Mouse (Mus musculus) liver, adult 2 months (tissue): ENCODE results near the gene Tmem120a.

Source experiments
- CTCF ChIP-seq: fragments of 200-500 bp; IDR thresholded peaks from 2 replicates; pipeline ENCODE4 v1.5.1; 2011; ENCODE audit warnings: low read depth, low read length, control low read depth
- POLR2A ChIP-seq: fragments of 200-500 bp; IDR thresholded peaks from 2 replicates; pipeline ENCODE4 v1.6.1; 2011; ENCODE audit warnings: low read length, control low read depth; ENCODE audit not compliant: insufficient read depth; ENCODE audit errors: extremely low read depth

GRCm38 (mm10) chr5:135719586-135720120 lies 24.6 kb downstream of the Tmem120a start:
- no peak for TF ChIP-seq CTCF
- no peak for TF ChIP-seq POLR2A
